Mouse (Mus musculus) layer of hippocampus, adult 18-20 months (tissue): ENCODE results near the gene Ccng1. TPM values are rescaled to one million over a fixed set of nuclear protein-coding genes. Genes with fewer than 3 reads are reported as not detected.
"Not testable (repeated sequence)": the region's sequence is repeated elsewhere in the genome, so short reads cannot be mapped to it uniquely, and the experiment has no call there.

Experiments used
- DNase-seq, 2 experiments: peaks; one replicate each; pipeline ENCODE4 v3.0.0; 2022; ENCODE audit warnings: low spot score in 2 of 2
- total RNA-seq, 2 experiments: library from RNA; stranded (reverse); gene quantifications; 2 replicates each; pipeline ENCODE4 v1.2.3; 2021

Ccng1 gene
- total RNA-seq, 2 experiments from 2014 or later, result 72.3 to 74.5 TPM

DNA sequence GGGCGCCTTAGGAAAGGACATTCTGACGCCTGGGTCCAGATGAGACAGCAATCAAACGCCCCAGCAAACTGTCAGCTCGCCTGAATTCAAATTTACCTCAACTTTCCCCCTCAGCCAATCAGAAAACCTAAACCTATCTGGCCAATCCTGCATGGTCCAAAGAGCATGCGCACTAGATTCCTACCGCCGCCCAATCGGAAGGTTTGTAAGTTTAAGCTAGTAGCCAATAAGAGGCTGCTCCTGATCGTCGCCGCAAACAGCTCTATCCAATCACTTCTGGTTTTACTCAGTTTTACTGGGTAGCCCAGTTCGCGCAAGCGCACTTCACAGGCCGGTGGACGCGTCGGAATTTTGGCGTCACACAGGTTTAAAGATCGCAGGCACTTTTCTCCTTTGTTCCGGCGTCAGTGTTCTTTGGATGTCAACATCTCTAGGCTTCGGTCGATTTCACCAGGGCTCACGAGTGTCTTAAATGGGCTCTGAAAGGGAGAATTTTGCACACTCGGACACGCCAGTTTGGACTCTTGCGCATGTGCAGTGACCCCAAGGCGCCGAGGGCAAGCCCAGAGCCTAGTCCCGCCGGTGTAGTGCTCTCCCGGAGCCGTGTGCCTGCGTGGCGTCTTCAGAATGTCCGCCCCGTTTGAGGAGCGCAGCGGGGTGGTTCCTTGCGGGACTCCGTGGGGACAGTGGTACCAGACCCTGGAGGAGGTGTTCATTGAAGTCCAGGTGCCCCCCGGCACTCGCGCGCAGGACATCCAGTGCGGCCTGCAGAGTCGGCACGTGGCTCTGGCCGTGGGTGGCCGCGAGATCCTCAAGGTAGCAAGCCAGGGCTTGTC, 21.6 kb downstream of the Ccng1 start, which contains the start of the genes Hmmr and Nudcd2:
Gene Hmmr, minus strand, starts transcription at position 84 of the 836 bp plus-strand sequence.
Gene Nudcd2, plus strand, starts transcription at position 329 of the 836 bp plus-strand sequence.
- DNase-seq, result peak; percentile 92 to 98

DNA sequence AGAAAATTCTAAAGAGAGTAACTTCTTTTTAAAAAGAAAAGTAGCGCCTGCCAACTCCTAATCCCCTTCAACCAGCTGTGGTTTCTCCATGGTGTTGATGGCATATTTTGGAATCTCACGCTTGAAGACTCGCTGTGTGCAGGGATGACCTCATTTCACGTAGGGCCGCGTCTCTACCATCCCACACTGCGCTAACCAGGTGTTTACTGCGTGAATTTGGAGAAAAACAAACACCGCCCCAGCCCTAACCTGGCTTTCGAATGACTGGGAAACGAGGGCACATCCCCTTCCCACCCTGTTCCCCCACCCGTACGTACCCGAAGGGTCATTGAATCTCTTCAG, 22.1 kb downstream of the Ccng1 start:
- DNase-seq, result no peak

DNA sequence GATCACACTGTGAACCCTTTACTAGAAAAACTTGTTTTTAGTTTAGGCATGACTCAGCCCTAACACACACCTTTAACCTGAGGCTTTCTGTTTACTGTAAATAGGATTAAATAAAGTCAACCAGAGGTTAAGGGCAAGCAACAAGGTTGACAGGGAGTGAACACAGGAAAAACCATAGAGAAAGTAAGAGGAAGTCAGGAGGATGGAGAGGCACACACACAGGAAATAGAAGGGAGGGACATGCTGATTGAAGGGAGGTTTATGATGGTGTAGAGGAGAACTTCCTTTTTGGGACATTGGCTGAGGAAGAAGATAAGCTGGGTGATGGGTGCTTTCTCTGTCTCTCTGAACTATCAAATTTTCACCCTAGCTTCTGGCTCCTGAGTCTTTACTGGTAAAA, 36.8 kb downstream of the Ccng1 start:
- DNase-seq, result no peak

DNA sequence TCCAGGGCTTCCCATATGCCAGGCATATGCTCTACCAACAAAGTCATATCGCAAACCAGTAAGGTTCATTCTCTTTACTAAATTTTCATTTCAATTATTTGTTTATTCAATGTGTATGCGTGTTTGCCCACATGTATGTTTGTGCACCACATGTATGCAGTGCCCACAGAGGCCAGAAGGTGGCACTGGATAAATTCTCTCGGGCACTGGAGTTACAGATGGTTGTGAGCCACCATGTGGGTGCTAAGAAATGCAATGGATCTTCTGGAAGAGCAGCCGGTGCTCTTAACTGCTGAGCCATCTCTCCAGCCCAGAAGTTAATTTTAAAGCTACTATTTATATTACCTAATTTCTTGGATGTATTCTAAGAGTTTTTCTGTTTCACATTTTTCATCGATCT, 39.6 kb downstream of the Ccng1 start:
- DNase-seq, result peak in 1 of 2 experiments; percentile 28

DNA sequence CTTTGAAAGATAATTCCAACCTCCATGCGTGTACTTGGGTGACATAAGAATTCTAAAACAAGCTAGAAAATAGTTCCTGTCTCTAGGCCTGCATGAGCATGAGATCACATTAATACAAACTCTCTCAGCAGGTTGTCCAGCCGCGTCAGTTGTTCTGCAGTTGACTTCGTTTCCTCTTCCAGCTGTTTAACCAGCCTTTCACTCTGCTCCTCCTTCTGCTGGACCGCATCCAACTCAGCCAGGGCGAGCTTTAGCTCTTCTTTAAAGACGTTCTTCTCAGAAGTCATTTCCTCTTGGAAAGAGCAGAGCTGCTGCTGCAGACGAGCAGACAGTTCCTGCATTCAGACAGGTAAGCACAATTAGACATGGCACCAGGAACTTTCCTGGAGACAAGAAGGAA, 41.3 kb downstream of the Ccng1 start:
- DNase-seq, result no peak

DNA sequence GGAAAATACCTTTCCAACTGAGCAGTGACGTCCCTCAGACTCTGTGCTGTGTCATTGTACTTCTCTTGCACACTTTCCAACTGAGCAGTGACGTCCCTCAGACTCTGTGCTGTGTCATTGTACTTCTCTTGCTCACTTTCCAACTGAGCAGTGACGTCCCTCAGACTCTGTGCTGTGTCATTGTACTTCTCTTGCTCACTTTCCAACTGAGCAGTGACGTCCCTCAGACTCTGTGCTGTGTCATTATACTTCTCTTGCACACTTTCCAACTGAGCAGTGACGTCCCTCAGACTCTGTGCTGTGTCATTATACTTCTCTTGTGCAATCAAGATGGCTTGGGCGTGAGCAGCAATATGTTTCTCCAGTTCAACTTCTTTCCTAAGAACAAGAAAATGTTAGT, 45.2 kb downstream of the Ccng1 start:
- not testable (repeated sequence) for DNase-seq

Other genes starting within 250 kb of the Ccng1 start
- 100 to 1,000 TPM; 120 to 130 TPM for gene Mat2b, start 60.1 kb downstream of the Ccng1 start, total RNA-seq
- gene Hmmr, start 21.9 kb downstream of the Ccng1 start, total RNA-seq, result under 1 TPM in 1 of 2 experiments, not detected in 1; 0.15 TPM
- gene Nudcd2, start 21.6 kb downstream of the Ccng1 start, total RNA-seq, result 10 to 100 TPM; 17.0 to 19.9 TPM